Mouse (Mus musculus): Measurements from ENCODE around the gene Mrpl4. TPM values are rescaled to one million over a fixed set of nuclear protein-coding genes. Genes with fewer than 3 reads are reported as not detected.

The Mrpl4 gene
- polyA plus RNA-seq, 1 experiment from 2014 or later: 84.0 TPM

DNA sequence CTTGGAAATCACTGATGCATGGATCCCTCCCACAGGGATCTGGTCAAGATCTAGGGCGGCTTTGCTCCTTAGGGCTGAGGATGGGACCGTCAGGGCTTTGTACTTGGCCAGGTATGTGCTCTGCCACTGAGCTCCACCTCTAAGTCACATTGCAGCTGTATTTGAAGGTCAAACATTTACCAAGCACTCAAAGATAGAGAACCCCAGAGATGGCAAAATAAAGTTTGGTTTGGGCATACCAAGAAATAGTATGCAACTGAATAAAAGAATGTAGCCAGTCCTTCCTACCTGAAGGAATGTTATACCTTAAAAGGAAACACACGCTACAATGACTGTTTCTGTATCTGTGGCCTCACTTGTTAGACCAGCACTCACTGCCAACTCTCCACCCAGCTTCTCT, 18.8 kb downstream of the Mrpl4 start:
- no peak overlapping the region for H3K9ac ChIP-seq
- H3K27me3 ChIP-seq: peaks cover 23% of the 10 kb centered on the region
- no peak overlapping the region for H3K4me2 ChIP-seq
- 75% methylated on average over 3 of the region's 3 CpGs for WGBS (ENCODE audit: insufficient replicate concordance)
- peaks cover 22% of the 10 kb centered on the region for H3K4me1 ChIP-seq (replicated peaks)
- DNase-seq: no peak
- H3K27ac ChIP-seq: no peak overlapping the region
- peaks cover 7% of the 10 kb centered on the region; the same call in 1 of the 2 replicates for H3K36me3 ChIP-seq
- no peak for ATAC-seq (ENCODE audit: low read depth)
- no peaks in the 10 kb centered on the region for H3K9me3 ChIP-seq (replicated peaks)
- no peak overlapping the region for H3K4me3 ChIP-seq (replicated peaks)

DNA sequence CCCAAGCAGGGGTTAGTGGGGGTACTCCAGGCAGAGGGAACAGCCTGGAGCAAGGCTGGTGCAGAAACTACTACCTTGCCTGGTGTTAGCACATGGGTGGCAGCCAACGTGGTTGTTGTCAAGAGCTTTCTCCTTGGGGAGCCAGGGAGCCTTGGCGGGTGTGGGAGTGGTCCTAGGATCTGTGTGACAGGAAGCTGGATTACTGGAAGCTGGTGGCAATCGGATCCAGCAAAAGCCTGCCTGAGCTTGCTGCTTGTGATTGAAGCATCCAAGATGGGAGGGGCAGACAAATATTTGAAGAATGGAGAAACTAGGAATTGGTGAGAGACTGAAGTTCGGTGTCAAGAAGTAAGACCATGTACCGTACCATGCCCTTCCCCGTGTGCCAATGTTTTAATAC, 19.8 kb downstream of the Mrpl4 start:
- Histone ChIP-seq H3K4me2 (no peak overlapping the region), H3K4me1 (replicated peaks) (peaks cover 22% of the 10 kb centered on the region), H3K9me3 (replicated peaks) (no peaks in the 10 kb centered on the region), H3K27ac (no peak overlapping the region), H3K9ac (no peak overlapping the region), H3K27me3 (peaks cover 13% of the 10 kb centered on the region), H3K36me3 (peaks cover 10% of the 10 kb centered on the region; the same call in 1 of the 2 replicates), H3K4me3 (replicated peaks) (no peak overlapping the region)
- DNase-seq (no peak), ATAC-seq (ENCODE audit: low read depth) (no peak)
- 70% methylated on average over 6 of the region's 6 CpGs for WGBS (ENCODE audit: insufficient replicate concordance)

DNA sequence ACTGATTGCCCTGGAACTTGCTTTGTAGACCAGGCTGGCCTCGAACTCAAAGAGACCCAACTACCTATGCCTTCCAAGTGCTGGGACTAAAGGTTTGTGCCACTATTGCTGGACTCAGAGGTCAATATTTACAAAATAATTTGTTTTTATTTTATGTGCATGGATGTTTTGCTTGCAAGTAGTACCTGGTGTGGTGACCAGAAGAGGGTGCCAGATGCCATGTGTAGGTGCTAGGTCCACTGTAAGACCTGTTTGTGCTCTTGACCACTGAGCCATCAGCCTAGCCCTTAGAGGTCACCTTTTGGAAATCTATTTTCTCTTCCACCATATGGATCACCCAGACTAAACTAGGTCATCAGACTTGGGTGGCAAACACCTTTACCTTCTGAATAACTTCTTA, 20.2 kb downstream of the Mrpl4 start:
- H3K4me2 ChIP-seq: no peak overlapping the region
- H3K27me3 ChIP-seq: peaks cover 9% of the 10 kb centered on the region; the same call in 1 of the 2 replicates
- no peak overlapping the region for H3K4me3 ChIP-seq (replicated peaks)
- H3K36me3 ChIP-seq: peaks cover 14% of the 10 kb centered on the region; the same call in 1 of the 2 replicates
- 55% methylated on average over 1 of the region's 1 CpGs for WGBS (ENCODE audit: insufficient replicate concordance)
- H3K27ac ChIP-seq: no peak overlapping the region
- no peak overlapping the region for H3K9ac ChIP-seq
- DNase-seq (no peak), ATAC-seq (ENCODE audit: low read depth) (no peak)
- H3K4me1 ChIP-seq (replicated peaks): peaks cover 22% of the 10 kb centered on the region
- no peaks in the 10 kb centered on the region for H3K9me3 ChIP-seq (replicated peaks)

DNA sequence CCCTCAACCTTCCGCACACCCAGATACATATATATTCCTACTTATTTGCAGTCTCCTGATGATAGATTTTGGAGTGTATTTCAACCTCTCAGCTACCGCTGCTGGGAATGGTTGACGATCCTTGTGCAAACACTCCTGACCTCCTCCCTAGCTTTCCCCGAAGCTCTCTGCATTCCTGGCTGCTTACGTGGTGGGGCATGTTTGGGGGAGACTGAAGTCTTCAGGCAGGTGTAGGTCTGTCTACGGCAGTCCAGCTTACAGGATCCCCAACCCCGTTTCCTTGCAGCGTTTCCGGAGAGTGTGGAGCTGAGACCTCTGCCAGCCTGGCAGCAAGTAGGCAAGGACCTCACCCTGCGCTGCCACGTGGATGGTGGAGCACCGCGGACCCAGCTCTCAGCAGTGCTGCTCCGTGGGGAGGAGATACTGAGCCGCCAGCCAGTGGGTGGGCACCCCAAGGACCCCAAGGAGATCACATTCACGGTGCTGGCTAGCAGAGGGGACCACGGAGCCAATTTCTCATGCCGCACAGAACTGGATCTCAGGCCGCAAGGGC, 22.8 kb downstream of the Mrpl4 start:
- Histone ChIP-seq H3K9ac (no peak overlapping the region), H3K36me3 (peaks cover 18% of the 10 kb centered on the region; the same call in 1 of the 2 replicates), H3K4me1 (replicated peaks) (peaks cover 40% of the 10 kb centered on the region), H3K4me2 (no peak overlapping the region), H3K4me3 (replicated peaks) (no peak overlapping the region), H3K27me3 (no peaks in the 10 kb centered on the region), H3K9me3 (replicated peaks) (no peaks in the 10 kb centered on the region), H3K27ac (peak overlapping the region; percentile 40; the same call in 1 of the 2 replicates)
- ATAC-seq (ENCODE audit: low read depth) (no peak), DNase-seq (no peak)
- 81% methylated on average over 19 of the region's 19 CpGs for WGBS (ENCODE audit: insufficient replicate concordance)

DNA sequence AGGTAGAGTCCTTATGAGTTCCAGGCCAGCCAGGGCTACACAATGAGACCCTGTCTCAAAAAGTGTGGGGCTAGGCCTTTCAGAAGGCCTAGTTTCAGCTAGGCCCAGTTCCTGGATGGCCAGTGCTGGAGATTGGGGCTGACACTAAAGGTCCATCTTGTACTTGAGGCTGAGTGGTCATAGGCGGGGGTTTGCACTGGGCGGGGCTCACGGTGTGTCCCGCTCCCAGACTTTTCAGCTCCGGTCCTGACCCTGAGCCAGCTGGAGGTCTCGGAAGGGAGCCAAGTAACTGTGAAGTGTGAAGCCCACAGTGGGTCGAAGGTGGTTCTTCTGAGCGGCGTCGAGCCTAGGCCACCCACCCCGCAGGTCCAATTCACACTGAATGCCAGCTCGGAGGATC, 24.3 kb downstream of the Mrpl4 start:
- no peak for ATAC-seq (ENCODE audit: low read depth)

DNA sequence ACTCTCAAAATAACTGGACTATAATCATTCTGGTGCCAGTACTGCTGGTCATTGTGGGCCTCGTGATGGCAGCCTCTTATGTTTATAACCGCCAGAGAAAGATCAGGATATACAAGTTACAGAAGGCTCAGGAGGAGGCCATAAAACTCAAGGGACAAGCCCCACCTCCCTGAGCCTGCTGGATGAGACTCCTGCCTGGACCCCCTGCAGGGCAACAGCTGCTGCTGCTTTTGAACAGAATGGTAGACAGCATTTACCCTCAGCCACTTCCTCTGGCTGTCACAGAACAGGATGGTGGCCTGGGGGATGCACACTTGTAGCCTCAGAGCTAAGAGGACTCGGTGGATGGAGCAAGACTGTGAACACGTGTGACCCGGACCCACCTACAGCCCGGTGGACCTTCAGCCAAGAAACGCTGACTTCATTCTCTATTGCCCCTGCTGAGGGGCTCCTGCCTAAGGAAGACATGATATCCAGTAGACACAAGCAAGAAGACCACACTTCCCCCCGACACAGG, 25.3 kb downstream of the Mrpl4 start:
- WGBS (ENCODE audit: insufficient replicate concordance): 71% methylated on average over 8 of the region's 8 CpGs
- peaks cover 60% of the 10 kb centered on the region for H3K4me1 ChIP-seq (replicated peaks)
- peaks cover 18% of the 10 kb centered on the region; the same call in 1 of the 2 replicates for H3K36me3 ChIP-seq
- peaks cover 13% of the 10 kb centered on the region for H3K27me3 ChIP-seq
- DNase-seq (no peak), ATAC-seq (ENCODE audit: low read depth) (no peak)
- peak overlapping the region; percentile 98 for H3K27ac ChIP-seq
- H3K9ac ChIP-seq: peak overlapping the region; percentile 39
- no peaks in the 10 kb centered on the region for H3K9me3 ChIP-seq (replicated peaks)
- H3K4me3 ChIP-seq (replicated peaks): no peak overlapping the region
- H3K4me2 ChIP-seq: no peak overlapping the region

More for the DNA sequence above, 24.3 kb downstream of the Mrpl4 start:
- Histone ChIP-seq H3K27me3 (peaks cover 3% of the 10 kb centered on the region), H3K4me1 (replicated peaks) (peaks cover 51% of the 10 kb centered on the region), H3K27ac (peak overlapping the region; percentile 98), H3K9me3 (replicated peaks) (no peaks in the 10 kb centered on the region), H3K36me3 (peaks cover 18% of the 10 kb centered on the region; the same call in 1 of the 2 replicates), H3K4me2 (no peak overlapping the region), H3K4me3 (replicated peaks) (no peak overlapping the region), H3K9ac (0 out of 2 replicates have a peak overlapping the region, but pooled peaks have one; percentile 39)
- WGBS (ENCODE audit: insufficient replicate concordance): 84% methylated on average over 12 of the region's 12 CpGs
- DNase-seq: no peak

DNA sequence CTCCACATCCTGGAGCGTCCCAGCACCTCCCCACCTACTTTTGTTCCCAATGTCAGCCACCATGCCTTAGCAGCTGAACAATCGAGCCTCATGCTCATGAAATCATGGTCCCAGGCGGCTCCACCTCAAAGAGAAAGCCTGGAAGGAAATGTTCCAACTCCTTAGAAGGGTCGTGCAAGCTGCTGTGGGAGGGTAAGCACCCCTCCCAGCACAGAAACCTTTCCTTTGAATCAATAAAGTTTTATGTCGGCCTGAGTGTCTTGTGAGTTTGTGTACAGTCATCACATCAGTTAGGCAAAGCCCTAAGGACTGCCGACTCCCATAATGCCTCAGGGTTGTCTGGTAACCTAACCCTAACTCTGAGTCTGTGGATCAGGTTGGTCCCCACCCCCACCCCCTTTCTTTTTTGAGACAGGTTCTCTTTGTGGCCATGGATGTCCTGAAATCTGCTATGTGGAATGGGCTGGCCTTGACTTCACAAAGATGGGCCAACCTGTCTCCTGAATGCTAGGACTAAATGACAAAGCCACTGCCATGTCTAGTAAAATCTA, 26.1 kb downstream of the Mrpl4 start:
- peak overlapping the region; percentile 99 for H3K4me2 ChIP-seq
- H3K4me3 ChIP-seq (replicated peaks): peak overlapping the region; percentile 75
- H3K36me3 ChIP-seq: peaks cover 18% of the 10 kb centered on the region; the same call in 1 of the 2 replicates
- WGBS (ENCODE audit: insufficient replicate concordance): 47% methylated on average over 6 of the region's 6 CpGs
- H3K27ac ChIP-seq: peak overlapping the region; percentile 98
- ATAC-seq (ENCODE audit: low read depth): no peak
- no peaks in the 10 kb centered on the region for H3K9me3 ChIP-seq (replicated peaks)
- DNase-seq: no peak
- peaks cover 21% of the 10 kb centered on the region for H3K27me3 ChIP-seq
- peak overlapping the region; percentile 94 for H3K9ac ChIP-seq
- peaks cover 68% of the 10 kb centered on the region for H3K4me1 ChIP-seq (replicated peaks)

DNA sequence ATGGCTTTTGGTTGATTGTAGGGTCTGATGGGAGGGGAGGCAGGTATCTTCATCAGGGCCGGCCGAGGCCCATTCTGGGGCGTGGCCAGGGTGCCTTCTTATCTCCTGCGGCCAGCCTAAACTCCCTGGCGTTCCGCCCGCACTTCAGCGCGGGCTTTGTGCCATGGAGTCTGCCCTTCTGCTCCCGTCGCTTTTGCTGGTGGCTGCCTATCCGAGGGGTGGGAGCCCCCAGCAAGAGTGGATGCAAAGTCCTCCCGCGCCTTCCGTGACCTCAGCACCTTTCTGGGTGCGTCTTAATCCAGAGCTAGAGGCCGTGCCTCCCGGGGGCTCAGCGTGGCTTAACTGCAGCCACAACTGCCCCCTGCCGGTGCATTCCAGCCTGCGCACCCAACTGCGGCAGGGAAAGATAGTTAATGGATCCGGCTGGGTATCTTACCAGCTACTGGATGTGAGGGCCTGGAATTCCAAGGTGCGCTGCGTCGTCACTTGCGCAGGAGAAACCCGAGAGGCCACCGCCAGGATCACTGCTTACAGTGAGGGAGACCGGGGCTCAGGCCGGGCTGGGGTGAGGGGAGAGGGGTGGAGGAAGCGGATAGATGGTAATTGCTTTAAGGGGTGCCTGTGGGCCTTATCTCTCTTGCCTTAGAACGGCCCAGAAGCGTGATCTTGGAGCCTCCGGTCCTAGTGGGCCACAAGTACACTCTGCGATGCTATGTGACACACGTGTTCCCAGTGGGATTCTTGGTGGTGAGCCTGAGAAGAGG, 26.9 kb downstream of the Mrpl4 start, which contains the start of gene Icam4:
Gene Icam4, plus strand, starts transcription at position 83 of the 764 bp plus-strand sequence.
- peaks cover 74% of the 10 kb centered on the region for H3K4me1 ChIP-seq (replicated peaks)

DNA sequence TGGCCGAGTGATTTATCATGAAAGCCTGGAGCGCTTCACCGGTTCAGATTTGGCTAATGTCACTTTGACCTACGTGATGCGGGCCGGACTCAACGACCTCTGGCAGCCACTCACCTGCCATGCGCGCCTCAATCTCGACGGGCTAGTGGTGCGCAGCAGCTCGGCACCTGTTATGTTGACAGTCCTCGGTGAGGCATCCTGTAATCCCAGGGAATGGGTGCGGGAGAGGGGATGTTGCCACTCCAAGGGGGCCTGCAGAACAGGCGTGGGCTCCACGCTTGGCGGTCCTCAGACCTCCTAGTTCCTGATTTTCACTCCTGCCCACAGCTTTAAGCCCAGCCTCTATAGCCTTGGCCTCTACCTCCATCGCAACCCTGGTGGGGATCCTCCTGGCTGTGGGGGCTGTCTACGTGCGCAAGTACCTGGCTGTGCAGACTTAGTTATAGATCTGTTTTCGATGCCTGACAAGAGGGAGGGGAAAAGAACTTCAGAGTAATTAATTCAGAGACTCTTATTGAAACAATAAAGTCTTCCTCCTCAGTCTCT, 27.6 kb downstream of the Mrpl4 start:
- peak overlapping the region; percentile 98 for H3K27ac ChIP-seq

More for the DNA sequence above, 26.9 kb downstream of the Mrpl4 start, which contains the start of gene Icam4:
- WGBS (ENCODE audit: insufficient replicate concordance): under 1% methylated on average over 37 of the region's 37 CpGs
- peak within 1 kb of the TSS; percentile 75 for H3K4me3 ChIP-seq (replicated peaks)
- H3K9ac ChIP-seq: peak within 1 kb of the TSS; percentile 94
- peak within 1 kb of the TSS; percentile 98 for H3K27ac ChIP-seq
- peak within 1 kb of the TSS; percentile 99 for H3K4me2 ChIP-seq
- DNase-seq: peak; percentile 85
- ATAC-seq (ENCODE audit: low read depth): peak; percentile 82
- H3K36me3 ChIP-seq: peaks cover 18% of the 10 kb centered on the region; the same call in 1 of the 2 replicates
- peaks cover 30% of the 10 kb centered on the region for H3K27me3 ChIP-seq
- H3K9me3 ChIP-seq (replicated peaks): no peaks in the 10 kb centered on the region

DNA sequence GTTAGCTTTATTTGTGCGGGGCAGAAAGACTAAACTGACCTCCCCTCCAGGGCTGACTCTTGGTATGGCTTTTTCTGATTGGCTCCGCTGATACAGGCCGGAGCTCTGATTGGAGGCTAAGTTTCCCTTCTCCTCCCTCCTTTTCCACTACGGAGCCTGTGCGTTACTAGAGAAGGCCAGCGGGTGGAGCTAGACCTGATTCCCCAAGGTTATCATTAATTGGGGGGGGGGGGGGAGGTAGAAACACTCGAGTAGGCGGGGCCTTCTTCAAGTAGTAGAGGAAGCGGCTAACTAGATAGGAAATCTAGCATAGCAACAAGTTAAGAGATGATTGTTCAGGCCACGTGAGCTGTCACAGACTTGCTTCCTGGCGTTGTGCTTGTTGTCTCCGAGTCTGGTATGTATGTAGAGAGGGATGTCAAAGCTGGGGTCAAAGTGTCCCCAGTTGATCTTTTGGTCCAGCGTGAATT, 28.3 kb downstream of the Mrpl4 start:
- Histone ChIP-seq H3K36me3 (peaks cover 14% of the 10 kb centered on the region; the same call in 1 of the 2 replicates), H3K4me3 (replicated peaks) (peak overlapping the region; percentile 75), H3K9ac (peak overlapping the region; percentile 94), H3K27me3 (peaks cover 43% of the 10 kb centered on the region), H3K9me3 (replicated peaks) (no peaks in the 10 kb centered on the region), H3K4me1 (replicated peaks) (peaks cover 84% of the 10 kb centered on the region), H3K4me2 (peak overlapping the region; percentile 99), H3K27ac (peak overlapping the region; percentile 98)
- DNase-seq (peak; percentile 86), ATAC-seq (ENCODE audit: low read depth) (peak; percentile 68)
- WGBS (ENCODE audit: insufficient replicate concordance): 1% methylated on average over 13 of the region's 13 CpGs

More for the DNA sequence above, 27.6 kb downstream of the Mrpl4 start:
- Histone ChIP-seq H3K36me3 (peaks cover 18% of the 10 kb centered on the region; the same call in 1 of the 2 replicates), H3K4me1 (replicated peaks) (peaks cover 80% of the 10 kb centered on the region), H3K9ac (peak overlapping the region; percentile 94), H3K27me3 (peaks cover 36% of the 10 kb centered on the region), H3K4me2 (peak overlapping the region; percentile 99), H3K4me3 (replicated peaks) (peak overlapping the region; percentile 75), H3K9me3 (replicated peaks) (no peaks in the 10 kb centered on the region)
- no peak for DNase-seq
- WGBS (ENCODE audit: insufficient replicate concordance): 11% methylated on average over 22 of the region's 22 CpGs
- ATAC-seq (ENCODE audit: low read depth): no peak; the same call in 1 of the 2 replicates

Data from liver, embryonic 13.5 days (tissue).